Mouse (Mus musculus) cerebellum, adult 9-10 months (tissue): ENCODE results near the gene Fstl4.

Experiments used
- DNase-seq: peaks from one replicate; pipeline ENCODE4 v3.0.0; 2022

Fstl4 gene

GRCm38 (mm10) chr11:52773073-52773472 lies 8.6 kb downstream of the Fstl4 start:
- no peak for DNase-seq

- no peak for DNase-seq
Observed at GRCm38 (mm10) chr11:52775291-52775690, 10.9 kb downstream of the Fstl4 start.

- DNase-seq = no peak
Observed at GRCm38 (mm10) chr11:52782426-52782825, 18.0 kb downstream of the Fstl4 start.

- DNase-seq = no peak
Observed at GRCm38 (mm10) chr11:52794331-52794730, 29.9 kb downstream of the Fstl4 start.

- DNase-seq = no peak
Observed at GRCm38 (mm10) chr11:52809542-52809941, 45.1 kb downstream of the Fstl4 start.

- DNase-seq = no peak
Observed at GRCm38 (mm10) chr11:52816004-52816403, 51.6 kb downstream of the Fstl4 start.

GRCm38 (mm10) chr11:52820336-52820905 lies 56.0 kb downstream of the Fstl4 start:
- DNase-seq = no peak

GRCm38 (mm10) chr11:52826591-52826990 lies 62.2 kb downstream of the Fstl4 start:
- DNase-seq = no peak

GRCm38 (mm10) chr11:52831631-52832310 lies 67.3 kb downstream of the Fstl4 start:
- DNase-seq = no peak

GRCm38 (mm10) chr11:52832311-52832675 lies 67.9 kb downstream of the Fstl4 start:
- no peak for DNase-seq

GRCm38 (mm10) chr11:52848691-52849090 lies 84.3 kb downstream of the Fstl4 start:
- DNase-seq = no peak

- no peak for DNase-seq
Observed at GRCm38 (mm10) chr11:52850071-52850470, 85.6 kb downstream of the Fstl4 start.

- no peak for DNase-seq
Observed at GRCm38 (mm10) chr11:52872846-52873512, 108.5 kb downstream of the Fstl4 start.

GRCm38 (mm10) chr11:52875916-52876765 lies 111.7 kb downstream of the Fstl4 start:
- peak; percentile 4 for DNase-seq

GRCm38 (mm10) chr11:52877662-52878061 lies 113.2 kb downstream of the Fstl4 start:
- no peak for DNase-seq

- DNase-seq = no peak
Observed at GRCm38 (mm10) chr11:52879958-52880357, 115.5 kb downstream of the Fstl4 start.

- no peak for DNase-seq
Observed at GRCm38 (mm10) chr11:52886559-52887303, 122.3 kb downstream of the Fstl4 start.

GRCm38 (mm10) chr11:52888150-52888549 lies 123.7 kb downstream of the Fstl4 start:
- DNase-seq = no peak

- DNase-seq = no peak
Observed at GRCm38 (mm10) chr11:52889527-52889926, 125.1 kb downstream of the Fstl4 start.

- DNase-seq = no peak
Observed at GRCm38 (mm10) chr11:52890156-52890555, 125.7 kb downstream of the Fstl4 start.

- no peak for DNase-seq
Observed at GRCm38 (mm10) chr11:52904101-52904500, 139.7 kb downstream of the Fstl4 start.

- DNase-seq = no peak
Observed at GRCm38 (mm10) chr11:52910788-52911187, 146.4 kb downstream of the Fstl4 start.

GRCm38 (mm10) chr11:52914431-52914830 lies 150.0 kb downstream of the Fstl4 start:
- DNase-seq = no peak
